Mouse (Mus musculus): Measurements from ENCODE around the gene Brd3. TPM values are rescaled to one million over a fixed set of nuclear protein-coding genes. Genes with fewer than 3 reads are reported as not detected.

The Brd3 gene
- polyA plus RNA-seq, 1 experiment = 85.0 TPM

DNA sequence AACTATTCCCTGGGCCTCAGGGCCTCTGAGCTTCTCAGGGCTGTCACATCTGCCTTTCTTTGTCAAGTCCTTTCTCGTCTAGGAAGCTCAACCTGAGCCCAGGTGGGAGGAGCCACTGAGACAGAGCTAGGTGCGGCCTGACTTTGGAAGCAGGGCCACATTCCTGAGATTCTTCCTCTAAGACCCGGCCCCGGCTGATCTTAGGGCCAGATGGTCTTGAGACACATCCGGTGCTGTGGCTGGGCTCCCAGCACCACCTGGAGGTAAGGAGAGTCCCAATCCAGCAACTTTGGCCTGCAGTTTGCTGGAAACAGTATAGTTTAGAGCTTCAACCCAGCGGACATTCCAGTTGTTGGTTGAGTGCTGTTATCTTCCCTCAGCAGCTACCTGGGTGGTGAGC, 1.9 kb downstream of the Brd3 start:
- TF ChIP-seq CTCF (IDR thresholded peaks at IDR 0.05; ENCODE audit: borderline replicate concordance, extremely low read depth, insufficient read depth, insufficient read length) (no peak), POLR2A (IDR thresholded peaks at IDR 0.05; ENCODE audit: borderline replicate concordance, extremely low read depth, insufficient read depth, insufficient read length, poor library complexity, severe bottlenecking) (no peak)
- no peak for DNase-seq (ENCODE audit: low read depth)

DNA sequence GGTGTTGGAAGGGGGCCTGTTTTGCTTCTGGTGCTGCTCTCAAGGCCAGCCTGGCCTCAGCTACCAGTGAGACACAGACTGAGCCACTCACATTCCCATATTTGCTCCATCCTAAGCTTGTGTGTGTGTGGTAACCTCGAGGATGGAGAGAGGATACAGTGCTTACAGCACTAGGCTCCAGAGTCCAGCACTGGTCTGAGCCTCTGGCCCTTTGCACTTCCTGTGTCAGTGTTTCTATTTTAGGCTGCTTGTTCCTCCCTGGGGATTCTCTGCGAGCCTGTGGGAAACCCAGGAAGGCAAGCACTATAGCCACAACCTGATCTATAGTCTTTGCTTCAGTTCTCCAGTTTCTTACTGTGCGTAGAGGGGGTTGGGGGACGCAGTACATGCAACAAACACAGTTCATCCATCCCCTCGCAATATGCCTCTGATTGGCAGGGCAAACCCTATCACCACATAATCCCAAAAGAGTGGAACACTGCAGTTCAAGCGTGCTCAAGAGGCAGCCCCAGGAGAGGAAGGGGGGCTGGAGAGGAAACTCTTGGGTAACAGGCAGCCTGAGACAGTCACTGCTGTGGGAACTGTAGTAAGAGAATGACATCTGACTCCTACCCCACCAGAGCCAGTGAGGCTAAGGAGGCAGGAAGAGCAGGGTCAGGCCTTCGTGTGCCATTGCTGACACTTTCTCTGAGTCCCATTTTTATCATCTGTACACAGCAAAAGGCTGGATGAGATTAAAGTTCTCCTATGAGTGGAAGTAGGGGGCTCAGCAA, 3.2 kb downstream of the Brd3 start:
- no peak for DNase-seq (ENCODE audit: low read depth)
- TF ChIP-seq CTCF (IDR thresholded peaks at IDR 0.05; ENCODE audit: borderline replicate concordance, extremely low read depth, insufficient read depth, insufficient read length) (no peak), POLR2A (IDR thresholded peaks at IDR 0.05; ENCODE audit: borderline replicate concordance, extremely low read depth, insufficient read depth, insufficient read length, poor library complexity, severe bottlenecking) (no peak)

DNA sequence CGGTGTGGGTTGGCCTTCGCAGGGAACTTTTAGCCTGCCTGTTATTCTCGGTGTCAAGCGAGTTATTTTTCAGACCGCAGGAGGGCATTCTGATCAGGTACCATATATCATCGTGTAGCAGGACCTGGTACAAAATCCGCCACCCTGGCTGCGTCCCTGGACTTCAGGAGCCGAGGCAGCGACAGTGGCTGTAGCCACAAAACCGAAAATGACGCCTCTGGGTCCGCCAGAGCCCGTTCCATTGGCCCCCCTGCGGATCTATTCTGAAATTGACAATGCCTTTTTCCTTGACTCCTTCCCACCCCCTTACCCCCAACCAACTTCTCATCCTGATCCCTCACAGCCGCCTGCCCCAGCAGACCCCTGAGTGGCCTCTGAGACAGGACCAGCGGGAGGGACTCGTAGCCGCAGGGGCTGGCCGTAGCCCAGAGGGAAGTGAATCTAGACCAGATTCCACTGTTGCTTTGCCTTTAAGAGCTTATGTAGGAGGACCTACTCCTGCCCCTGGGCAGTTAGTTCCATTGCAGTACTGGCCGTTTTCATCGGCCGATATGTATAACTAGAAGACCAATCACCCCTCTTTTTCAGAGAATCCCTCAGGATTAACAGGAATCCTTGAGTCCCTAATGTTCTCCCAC, 11.0 kb downstream of the Brd3 start:
- TF ChIP-seq CTCF (IDR thresholded peaks at IDR 0.05; ENCODE audit: borderline replicate concordance, extremely low read depth, insufficient read depth, insufficient read length) (no peak), POLR2A (IDR thresholded peaks at IDR 0.05; ENCODE audit: borderline replicate concordance, extremely low read depth, insufficient read depth, insufficient read length, poor library complexity, severe bottlenecking) (no peak)
- peak; percentile 71 for DNase-seq (ENCODE audit: low read depth)

DNA sequence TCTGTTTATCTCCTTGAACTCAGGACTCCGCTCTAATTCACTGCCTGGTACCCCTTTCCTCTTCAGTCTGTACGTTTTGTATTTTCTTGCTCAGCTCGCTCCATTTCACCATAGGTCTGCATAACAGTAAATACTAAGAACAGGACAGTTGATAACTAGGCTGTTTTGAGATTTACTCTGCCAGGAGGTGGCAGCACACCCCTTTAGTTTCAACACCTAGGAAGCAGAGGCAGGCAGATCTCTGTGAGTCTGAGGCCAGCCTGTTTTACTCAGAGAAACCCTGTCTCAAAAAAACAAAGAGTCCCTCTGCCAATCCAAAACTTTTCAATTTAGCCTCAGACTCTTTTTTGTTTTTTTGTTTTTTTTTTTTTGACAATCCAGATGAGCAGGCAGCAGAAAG, 13.5 kb downstream of the Brd3 start:
- TF ChIP-seq POLR2A (IDR thresholded peaks at IDR 0.05; ENCODE audit: borderline replicate concordance, extremely low read depth, insufficient read depth, insufficient read length, poor library complexity, severe bottlenecking) (no peak), CTCF (IDR thresholded peaks at IDR 0.05; ENCODE audit: borderline replicate concordance, extremely low read depth, insufficient read depth, insufficient read length) (no peak)
- DNase-seq (ENCODE audit: low read depth) = no peak

DNA sequence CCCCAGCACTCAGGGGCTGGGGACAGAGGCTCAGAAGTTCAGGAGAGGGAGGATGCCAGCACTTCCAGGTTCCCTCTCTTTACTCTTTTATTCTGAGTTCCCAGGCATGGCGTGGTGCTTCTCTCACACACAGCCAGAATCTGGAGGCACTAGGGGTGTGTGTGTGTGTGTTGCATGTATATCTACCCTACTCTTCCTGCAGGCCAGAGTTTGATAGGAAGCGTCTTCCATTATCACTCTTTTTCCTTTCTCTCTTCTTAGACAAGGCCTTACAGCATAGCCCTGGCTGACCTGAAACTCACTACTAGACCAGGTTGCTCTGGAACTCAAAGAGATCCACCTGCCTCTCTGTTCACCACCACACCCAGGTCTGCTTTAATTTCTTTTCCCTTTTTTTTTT, 16.5 kb downstream of the Brd3 start:
- TF ChIP-seq POLR2A (IDR thresholded peaks at IDR 0.05; ENCODE audit: borderline replicate concordance, extremely low read depth, insufficient read depth, insufficient read length, poor library complexity, severe bottlenecking) (no peak), CTCF (IDR thresholded peaks at IDR 0.05; ENCODE audit: borderline replicate concordance, extremely low read depth, insufficient read depth, insufficient read length) (no peak)
- DNase-seq (ENCODE audit: low read depth) = no peak

DNA sequence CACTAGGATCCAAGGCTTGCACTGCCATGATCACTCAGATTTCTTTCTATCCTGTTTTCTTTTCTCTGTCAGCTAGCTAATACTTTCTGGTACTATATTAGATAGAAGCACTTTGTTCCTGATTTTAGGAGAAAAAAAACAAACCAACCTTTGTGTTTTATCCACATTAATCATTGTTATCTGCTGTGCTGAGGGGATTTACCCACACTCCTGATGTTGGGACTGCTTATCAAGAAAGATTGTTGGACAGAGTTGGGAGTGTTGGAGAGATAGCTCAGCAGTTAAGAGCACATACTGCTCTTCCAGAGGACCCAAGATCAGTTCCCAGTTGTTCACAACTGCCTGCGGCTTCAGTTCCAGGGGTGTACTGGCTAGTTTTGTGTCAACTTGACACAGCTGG, 19.1 kb downstream of the Brd3 start:
- no peak for DNase-seq (ENCODE audit: low read depth)
- TF ChIP-seq CTCF (IDR thresholded peaks at IDR 0.05; ENCODE audit: borderline replicate concordance, extremely low read depth, insufficient read depth, insufficient read length) = no peak
- no peak for TF ChIP-seq POLR2A (IDR thresholded peaks at IDR 0.05; ENCODE audit: borderline replicate concordance, extremely low read depth, insufficient read depth, insufficient read length, poor library complexity, severe bottlenecking)

DNA sequence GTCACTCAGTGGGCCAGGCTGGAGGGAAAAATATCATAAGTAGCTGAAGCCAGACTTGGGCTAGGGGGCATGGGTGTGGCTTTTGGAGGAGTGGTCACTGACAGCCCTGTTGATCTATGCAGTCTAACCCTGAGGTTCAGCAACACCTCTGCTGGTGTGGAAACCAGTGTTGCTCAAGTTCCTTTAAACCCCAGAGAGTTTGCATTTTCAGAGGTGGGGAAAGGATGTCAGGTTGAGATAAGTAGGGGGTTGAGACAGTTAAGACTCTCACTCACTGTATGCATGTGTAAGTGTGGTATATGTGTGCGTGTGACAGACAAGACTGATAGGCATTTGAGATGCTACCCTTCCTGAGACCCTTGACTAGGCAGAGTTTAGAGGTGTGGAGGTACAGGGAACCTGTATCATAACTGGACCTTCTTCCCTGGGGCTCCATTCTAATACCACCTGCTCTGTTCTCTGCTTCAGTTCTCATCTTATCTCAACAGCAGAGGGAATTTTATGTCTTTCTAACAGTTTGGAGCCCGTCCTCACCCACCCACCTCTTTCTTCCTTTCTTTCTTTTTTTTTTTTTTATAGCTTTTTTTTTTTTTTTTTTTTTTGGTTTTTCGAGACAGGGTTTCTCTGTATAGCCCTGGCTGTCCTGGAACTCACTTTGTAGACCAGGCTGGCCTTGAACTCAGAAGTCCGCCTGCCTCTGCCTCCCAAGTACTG, 20.0 kb downstream of the Brd3 start:
- no peak for DNase-seq (ENCODE audit: low read depth)

DNA sequence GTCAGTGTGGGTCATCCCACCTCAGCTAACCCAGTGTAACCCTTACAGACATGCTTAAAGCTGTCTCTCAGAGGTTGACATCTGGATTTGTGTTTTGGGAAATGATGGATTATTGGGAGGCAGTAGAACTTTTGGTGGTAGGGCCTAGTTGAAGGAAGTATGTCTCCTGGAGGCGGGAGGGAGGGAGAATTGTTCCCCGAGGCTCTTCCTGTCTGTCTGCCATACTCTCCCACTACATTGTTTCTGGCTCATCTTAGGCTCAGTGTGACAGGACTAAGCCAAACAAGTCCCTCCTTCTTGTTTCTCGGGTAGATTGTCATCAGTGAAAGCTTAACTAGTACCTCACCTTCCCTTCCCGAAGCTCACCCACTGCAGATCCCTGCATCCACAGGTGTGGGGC, 20.7 kb downstream of the Brd3 start:
- TF ChIP-seq CTCF (IDR thresholded peaks at IDR 0.05; ENCODE audit: borderline replicate concordance, extremely low read depth, insufficient read depth, insufficient read length) (no peak), POLR2A (IDR thresholded peaks at IDR 0.05; ENCODE audit: borderline replicate concordance, extremely low read depth, insufficient read depth, insufficient read length, poor library complexity, severe bottlenecking) (no peak)

More for the DNA sequence above, 20.0 kb downstream of the Brd3 start:
- TF ChIP-seq CTCF (IDR thresholded peaks at IDR 0.05; ENCODE audit: borderline replicate concordance, extremely low read depth, insufficient read depth, insufficient read length) (no peak), POLR2A (IDR thresholded peaks at IDR 0.05; ENCODE audit: borderline replicate concordance, extremely low read depth, insufficient read depth, insufficient read length, poor library complexity, severe bottlenecking) (no peak)

DNA sequence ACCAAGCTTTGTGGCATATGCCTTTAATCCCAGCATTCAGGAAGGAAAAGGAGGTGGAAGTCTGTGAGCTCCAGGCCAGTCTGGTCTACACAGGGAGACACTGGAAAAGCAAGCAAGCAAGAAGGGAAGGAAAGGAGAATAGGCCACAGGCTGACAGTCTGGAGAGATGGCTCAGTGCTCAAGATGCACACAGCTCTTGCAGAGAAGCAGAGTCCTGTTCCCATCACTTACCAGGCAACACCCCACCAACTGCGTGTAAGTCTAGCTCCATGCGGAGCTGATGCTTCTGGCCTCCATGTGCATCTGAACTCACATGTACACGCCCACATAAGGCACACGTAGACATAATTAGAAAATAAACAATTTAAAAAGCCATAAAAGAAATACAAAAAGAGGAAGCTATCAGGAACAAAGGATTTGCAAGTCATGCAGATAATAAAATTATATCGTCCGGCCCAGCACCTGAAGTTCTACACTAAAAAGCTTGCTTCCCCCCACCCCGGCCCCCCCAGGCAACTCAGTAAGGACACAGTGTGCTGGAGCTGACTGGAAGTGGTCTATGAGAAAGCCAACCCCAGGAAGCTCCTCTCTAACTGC, 25.1 kb downstream of the Brd3 start:
- TF ChIP-seq CTCF (IDR thresholded peaks at IDR 0.05; ENCODE audit: borderline replicate concordance, extremely low read depth, insufficient read depth, insufficient read length) = no peak
- TF ChIP-seq POLR2A (IDR thresholded peaks at IDR 0.05; ENCODE audit: borderline replicate concordance, extremely low read depth, insufficient read depth, insufficient read length, poor library complexity, severe bottlenecking) = no peak
- DNase-seq (ENCODE audit: low read depth) = no peak

More for the DNA sequence above, 20.7 kb downstream of the Brd3 start:
- no peak for DNase-seq (ENCODE audit: low read depth)

DNA sequence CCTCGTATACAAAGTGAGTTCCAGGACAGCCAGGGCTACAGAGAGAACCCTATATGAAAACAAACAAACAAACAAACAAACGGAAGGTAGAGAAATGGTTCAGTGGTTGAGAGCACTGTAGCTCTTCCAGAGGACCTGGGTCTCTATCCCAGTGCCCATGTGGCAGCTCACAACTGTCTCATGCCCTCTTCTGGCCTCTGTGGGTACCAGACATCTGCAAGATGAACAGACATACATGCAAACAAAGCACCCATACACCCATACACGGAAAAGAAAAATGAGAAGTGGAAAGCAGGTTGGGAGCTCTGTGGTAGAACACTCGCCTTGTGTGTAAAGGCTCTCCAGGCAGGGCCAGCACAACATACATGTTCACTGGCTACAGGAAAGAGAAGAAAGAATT, 27.1 kb downstream of the Brd3 start:
- DNase-seq (ENCODE audit: low read depth) = no peak
- TF ChIP-seq POLR2A (IDR thresholded peaks at IDR 0.05; ENCODE audit: borderline replicate concordance, extremely low read depth, insufficient read depth, insufficient read length, poor library complexity, severe bottlenecking) (no peak), CTCF (IDR thresholded peaks at IDR 0.05; ENCODE audit: borderline replicate concordance, extremely low read depth, insufficient read depth, insufficient read length) (no peak)

DNA sequence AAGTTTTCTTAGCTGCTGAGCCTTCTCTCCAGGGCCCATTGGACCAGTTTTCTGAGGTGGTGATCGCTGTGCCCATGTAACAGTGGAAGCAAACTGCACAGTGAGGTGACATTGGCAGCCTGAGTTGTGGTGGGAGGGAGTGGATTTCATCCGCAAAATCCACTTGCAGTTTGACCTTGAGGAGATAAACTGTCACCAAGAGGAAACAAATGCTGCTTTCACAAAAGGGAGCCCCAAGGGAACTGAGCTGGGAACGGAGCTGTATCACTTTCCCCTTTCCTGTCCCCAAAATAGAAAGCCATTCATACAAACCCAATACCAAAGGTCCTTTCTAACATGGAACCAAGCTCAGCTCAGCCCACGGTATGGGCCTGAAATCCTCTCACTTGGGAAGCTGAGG, 27.6 kb downstream of the Brd3 start:
- TF ChIP-seq CTCF (IDR thresholded peaks at IDR 0.05; ENCODE audit: borderline replicate concordance, extremely low read depth, insufficient read depth, insufficient read length) (no peak), POLR2A (IDR thresholded peaks at IDR 0.05; ENCODE audit: borderline replicate concordance, extremely low read depth, insufficient read depth, insufficient read length, poor library complexity, severe bottlenecking) (no peak)
- DNase-seq (ENCODE audit: low read depth) = no peak

Data from brain, embryonic 14.5 days (tissue).